Mouse (Mus musculus) B cell, adult (primary cell): ENCODE data around the gene Wdr13. TPM values are rescaled to one million over a fixed set of nuclear protein-coding genes. Genes with fewer than 3 reads are reported as not detected.

Source experiments
- total RNA-seq: library from RNA; stranded (reverse); gene quantifications from 4 replicates; pipeline ENCODE4 v1.2.4, GENCODE M21; 2023; ENCODE audit not compliant: inconsistent age

Gene Wdr13
- total RNA-seq, result 32.3 to 39.6 TPM (median 36.3 TPM) in 4 replicates

GRCm38 (mm10) chrX:8132017-8132976 is at the start of gene Wdr13:
TSS of gene Wdr13 (minus strand) at chrX:8132892.

GRCm38 (mm10) chrX:8175504-8176385 is 43.1 kb upstream of the Wdr13 start, which contains the start of gene Tbc1d25:
TSS of gene Tbc1d25 (minus strand) at chrX:8176181.

GRCm38 (mm10) chrX:8145153-8145991 is 12.7 kb upstream of the Wdr13 start, which contains the start of gene Rbm3:
TSS of gene Rbm3 (minus strand) at chrX:8145880.

GRCm38 (mm10) chrX:8090346-8090953 is 42.2 kb downstream of the Wdr13 start, which contains the start of gene Was:
TSS of gene Was (minus strand) at chrX:8090498.

GRCm38 (mm10) chrX:8074430-8075014 is 58.2 kb downstream of the Wdr13 start, which contains the start of gene Suv39h1:
TSS of gene Suv39h1 (minus strand) at chrX:8074760.

Other genes with a start within 250 kb of the Wdr13 start
- 25.9 to 33.3 TPM (median 32.3 TPM) in 4 replicates for gene Slc35a2, start 248.9 kb downstream of the Wdr13 start, total RNA-seq
- gene Pqbp1, start 233.6 kb downstream of the Wdr13 start, total RNA-seq, result 113 to 127 TPM (median 121 TPM) in 4 replicates
- gene Timm17b, start 233.5 kb downstream of the Wdr13 start, total RNA-seq, result 53.6 to 58.6 TPM (median 56.2 TPM) in 4 replicates
- gene Gm10491, start 225.1 kb downstream of the Wdr13 start, total RNA-seq, result not detected in 4 replicates
- not detected in 4 replicates for gene Gm10490, start 223.3 kb downstream of the Wdr13 start, total RNA-seq
- gene Pcsk1n, start 213.1 kb downstream of the Wdr13 start, total RNA-seq, result not detected in 4 replicates
- not detected in 4 replicates for gene Eras, start 204.3 kb downstream of the Wdr13 start, total RNA-seq
- gene Hdac6, start 185.0 kb downstream of the Wdr13 start, total RNA-seq, result 16.5 to 22.4 TPM (median 19.2 TPM) in 4 replicates
- 0.26 to 0.99 TPM in 2 of 4 replicates, not detected in the others for gene Gata1, start 154.8 kb downstream of the Wdr13 start, total RNA-seq
- not detected in 4 replicates for gene Glod5, start 114.4 kb downstream of the Wdr13 start, total RNA-seq
- 26.1 to 33.5 TPM (median 29.6 TPM) in 4 replicates for gene Suv39h1, start 58.1 kb downstream of the Wdr13 start, total RNA-seq
- 131 to 137 TPM (median 136 TPM) in 4 replicates for gene Was, start 42.4 kb downstream of the Wdr13 start, total RNA-seq
- gene Rbm3, start 13.0 kb upstream of the Wdr13 start, total RNA-seq, result 461 to 615 TPM (median 557 TPM) in 4 replicates
- 22.8 to 25.2 TPM (median 23.9 TPM) in 4 replicates for gene Tbc1d25, start 43.3 kb upstream of the Wdr13 start, total RNA-seq
- gene Ebp, start 60.6 kb upstream of the Wdr13 start, total RNA-seq, result 33.9 to 47.7 TPM (median 38.6 TPM) in 4 replicates
- not detected in 4 replicates for gene Porcn, start 73.6 kb upstream of the Wdr13 start, total RNA-seq
- gene Ftsj1, start 119.5 kb upstream of the Wdr13 start, total RNA-seq, result 13.7 to 16.0 TPM (median 14.8 TPM) in 4 replicates
- gene Slc38a5, start 138.2 kb upstream of the Wdr13 start, total RNA-seq, result not detected in 4 replicates
- gene Ssxb10, start 194.5 kb upstream of the Wdr13 start, total RNA-seq, result not detected in 4 replicates
- not detected in 4 replicates for gene Ssxb9, start 234.1 kb upstream of the Wdr13 start, total RNA-seq